Mouse (Mus musculus): ENCODE data around the gene Ndufv1.
"Not testable (repeated sequence)": the region's sequence is repeated elsewhere in the genome, so short reads cannot be mapped to it uniquely, and the experiment has no call there.

The Ndufv1 gene

DNA sequence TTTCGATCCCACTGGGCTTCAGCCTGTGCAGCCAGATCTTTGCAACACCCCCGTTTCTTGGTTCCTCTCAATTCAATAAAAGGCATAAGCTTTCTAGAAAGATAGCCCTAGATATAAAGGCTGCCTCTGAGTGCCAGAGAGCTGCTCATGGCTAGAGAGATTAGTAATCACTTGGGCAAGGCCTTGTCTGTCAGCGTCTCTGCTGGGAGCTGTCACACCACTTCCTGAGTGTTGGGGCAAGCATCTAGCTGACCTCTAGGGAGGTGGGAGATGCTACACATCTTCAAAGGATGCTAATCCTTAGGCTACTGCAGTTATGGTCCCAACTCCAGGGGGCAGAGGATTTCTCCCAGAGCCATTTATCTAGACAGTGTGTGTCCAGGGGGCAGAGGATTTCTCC lies 45.3 kb downstream of the Ndufv1 start:
- no peak for DNase-seq

- peak; percentile 28 for DNase-seq
These were observed 46.1 kb downstream of the Ndufv1 start for GRCm38 (mm10) chr19:3966330-3967075.

GRCm38 (mm10) chr19:3964030-3964429 lies 48.6 kb downstream of the Ndufv1 start:
- no peak for DNase-seq

DNA sequence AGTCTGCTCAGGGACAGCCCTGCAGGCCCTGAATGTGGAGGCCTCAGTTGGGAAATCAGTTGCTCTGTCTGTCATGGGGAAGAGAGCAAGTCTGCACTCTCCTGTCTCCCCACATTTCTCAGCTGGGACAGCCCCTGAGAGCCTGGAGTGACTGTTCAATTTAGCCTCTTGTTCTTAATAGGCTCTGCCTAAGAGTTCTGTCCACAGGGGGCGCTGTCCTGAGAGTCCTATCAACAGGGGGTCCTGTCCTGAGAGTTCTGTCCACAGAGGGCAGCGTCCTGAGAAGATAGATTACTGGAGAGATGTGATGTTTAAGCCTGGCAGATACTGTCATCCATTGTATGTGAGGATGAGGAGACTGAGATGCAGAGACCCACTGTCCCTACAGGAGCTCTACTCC lies 50.1 kb downstream of the Ndufv1 start:
- DNase-seq: peak; percentile 39

- DNase-seq: not testable (repeated sequence)
These were observed 50.8 kb downstream of the Ndufv1 start for GRCm38 (mm10) chr19:3961805-3962204.

DNA sequence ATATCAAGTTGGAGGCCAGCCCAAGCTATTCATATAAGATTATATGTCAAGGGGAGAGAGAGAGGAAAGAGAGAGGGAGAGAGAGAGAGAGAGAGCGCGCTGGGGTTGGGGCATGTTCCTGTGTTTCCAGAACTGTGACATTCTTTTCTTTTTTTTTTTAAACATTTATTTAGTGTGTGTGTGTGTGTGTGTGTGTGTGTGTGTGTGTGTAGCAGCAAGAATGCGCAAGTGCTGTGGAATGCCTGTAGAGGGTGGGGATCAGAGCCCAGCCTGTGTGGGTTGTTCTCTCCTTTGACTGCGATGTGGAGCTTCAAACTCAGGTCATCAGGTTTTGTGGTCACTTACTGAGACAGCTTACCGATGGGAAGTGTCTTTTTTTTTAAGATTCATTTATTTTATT lies 52.4 kb downstream of the Ndufv1 start:
- DNase-seq: no peak

GRCm38 (mm10) chr19:3959030-3959429 lies 53.6 kb downstream of the Ndufv1 start:
- no peak for DNase-seq

GRCm38 (mm10) chr19:3958470-3958869 lies 54.1 kb downstream of the Ndufv1 start, which contains the start of gene Aldh3b3:
Gene Aldh3b3, plus strand, starts transcription at chr19:3958645.
- no peak for DNase-seq

All from embryo, embryonic 11 days (tissue).